Mouse (Mus musculus): ENCODE measurements at regions not wholly inside any gene's neighbourhood (a gene's known extent, or its start where the extent isn't known, plus 50 kb on each side); places are given as distances from the start of the nearest gene placed in this dataset.

- peak; percentile 41 for DNase-seq (ENCODE audit: low read depth)
- no peak for TF ChIP-seq POLR2A (IDR thresholded peaks at IDR 0.05; ENCODE audit: borderline replicate concordance, extremely low read depth, insufficient read depth, insufficient read length, poor library complexity, severe bottlenecking)
- TF ChIP-seq CTCF (IDR thresholded peaks at IDR 0.05; ENCODE audit: borderline replicate concordance, extremely low read depth, insufficient read depth, insufficient read length), result no peak
These were observed 457.2 kb upstream of the Edil3 start for GRCm38 (mm10) chr13:88364048-88364447.
